Mouse (Mus musculus): Measurements from ENCODE around the gene Acox1. TPM values are rescaled to one million over a fixed set of nuclear protein-coding genes. Genes with fewer than 3 reads are reported as not detected.

The Acox1 gene
- polyA plus RNA-seq, 1 experiment from 2014 or later, result 25.8 TPM

DNA sequence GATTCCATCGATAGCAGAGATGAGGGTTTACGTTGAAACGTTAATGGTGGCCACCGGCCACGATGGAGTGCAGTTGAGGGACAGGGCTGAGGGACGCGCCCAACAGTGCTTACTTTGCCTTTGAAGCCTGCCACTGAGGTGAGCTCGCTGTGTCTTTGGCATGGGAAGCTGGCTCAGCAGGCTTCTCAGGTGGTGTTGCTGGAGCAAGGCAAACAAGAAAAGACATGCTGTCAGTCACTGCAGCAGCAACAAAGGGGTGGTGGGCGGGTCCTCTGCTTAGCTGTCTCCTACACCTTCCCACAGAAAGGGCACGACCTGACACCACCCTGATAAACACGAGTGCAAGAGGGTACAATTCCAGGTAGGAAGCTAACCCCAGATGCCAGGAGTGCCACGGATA, 37.5 kb downstream of the Acox1 start:
- Histone ChIP-seq H3K4me1 (no peaks in the 10 kb centered on the region), H3K27me3 (no peaks in the 10 kb centered on the region), H3K36me3 (peaks cover 74% of the 10 kb centered on the region), H3K27ac (no peak overlapping the region), H3K4me3 (no peak overlapping the region), H3K9ac (no peak overlapping the region), H3K9me3 (no peaks in the 10 kb centered on the region), H3K4me2 (replicated peaks) (no peak overlapping the region)
- 60% methylated on average over 12 of the region's 12 CpGs for WGBS
- no peak for ATAC-seq (ENCODE audit: insufficient number of reproducible peaks, insufficient read depth, low FRiP score, low TSS enrichment)

DNA sequence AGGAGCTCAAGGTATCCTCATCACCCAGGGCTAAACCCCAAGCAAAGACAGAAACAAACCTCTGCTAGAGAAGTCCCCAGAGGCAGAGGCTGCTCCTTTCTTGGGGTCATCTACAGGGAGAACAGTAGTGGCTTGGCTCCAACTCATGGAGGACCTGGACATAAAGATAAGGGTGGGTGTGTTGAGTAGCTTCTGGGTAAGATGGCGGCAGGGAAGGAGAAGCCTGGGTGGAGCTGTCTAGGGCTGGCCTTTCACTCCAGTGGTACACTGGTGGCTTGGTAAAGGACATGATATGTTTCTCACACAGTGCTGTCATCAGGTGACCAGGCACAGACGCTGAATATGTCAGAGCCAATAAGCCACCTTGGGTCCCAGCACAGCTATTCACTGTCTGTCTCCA, 47.9 kb downstream of the Acox1 start:
- Histone ChIP-seq H3K9me3 (no peaks in the 10 kb centered on the region), H3K27me3 (no peaks in the 10 kb centered on the region), H3K36me3 (peaks cover 99% of the 10 kb centered on the region), H3K27ac (no peak overlapping the region), H3K4me2 (replicated peaks) (no peak overlapping the region), H3K4me1 (no peaks in the 10 kb centered on the region), H3K4me3 (no peak overlapping the region), H3K9ac (no peak overlapping the region)
- 92% methylated on average over 2 of the region's 2 CpGs for WGBS
- ATAC-seq (ENCODE audit: insufficient number of reproducible peaks, insufficient read depth, low FRiP score, low TSS enrichment), result no peak

DNA sequence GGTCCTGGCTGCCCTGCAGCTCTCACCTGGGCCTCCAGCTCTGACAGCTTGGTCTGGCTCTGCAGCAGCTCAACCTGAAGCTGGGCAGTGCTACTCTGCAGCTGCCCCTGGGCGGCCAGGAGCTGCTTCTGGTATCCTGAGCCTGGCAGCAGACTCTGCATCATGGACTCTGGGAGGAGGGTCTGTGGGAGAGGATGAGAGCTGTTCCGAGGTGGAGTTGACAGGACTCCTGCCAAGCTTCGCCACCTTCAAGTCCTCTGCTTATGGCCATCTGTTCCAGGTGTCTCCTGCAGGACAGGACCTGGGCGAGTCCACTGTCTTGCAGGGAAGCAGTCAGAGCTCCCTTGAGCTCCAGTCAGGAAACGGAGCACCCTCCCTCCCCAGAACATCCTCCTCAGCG, 49.5 kb downstream of the Acox1 start:
- WGBS, result 85% methylated on average over 6 of the region's 6 CpGs
- Histone ChIP-seq H3K9ac (no peak overlapping the region), H3K4me2 (replicated peaks) (no peak overlapping the region), H3K27me3 (no peaks in the 10 kb centered on the region), H3K9me3 (no peaks in the 10 kb centered on the region), H3K4me3 (no peak overlapping the region), H3K36me3 (peaks cover 99% of the 10 kb centered on the region), H3K27ac (no peak overlapping the region), H3K4me1 (no peaks in the 10 kb centered on the region)
- no peak for ATAC-seq (ENCODE audit: insufficient number of reproducible peaks, insufficient read depth, low FRiP score, low TSS enrichment)

DNA sequence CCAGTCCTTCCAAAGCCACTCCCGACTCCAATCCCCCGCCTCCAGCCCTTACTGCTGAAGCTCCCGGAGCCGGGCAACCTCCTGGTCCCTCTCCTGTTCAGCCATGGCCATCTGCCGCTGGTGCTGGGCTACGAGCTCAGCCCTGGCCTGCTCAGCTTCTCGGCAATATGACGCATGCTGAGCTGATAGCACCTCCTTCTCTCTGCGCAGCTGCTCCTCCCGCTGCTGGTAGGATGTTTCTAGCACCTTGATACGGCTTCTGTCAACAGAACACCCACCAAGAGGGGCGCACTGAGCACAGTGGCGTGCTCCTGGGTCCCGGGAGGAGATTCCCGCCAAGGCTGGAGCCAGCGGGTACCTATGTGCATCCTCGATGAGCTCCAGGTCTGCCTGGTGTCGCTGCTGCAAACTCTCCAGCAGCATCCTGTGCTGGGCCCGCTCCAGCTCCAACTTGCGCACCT, 50.1 kb downstream of the Acox1 start:
- 62% methylated on average over 20 of the region's 20 CpGs for WGBS

DNA sequence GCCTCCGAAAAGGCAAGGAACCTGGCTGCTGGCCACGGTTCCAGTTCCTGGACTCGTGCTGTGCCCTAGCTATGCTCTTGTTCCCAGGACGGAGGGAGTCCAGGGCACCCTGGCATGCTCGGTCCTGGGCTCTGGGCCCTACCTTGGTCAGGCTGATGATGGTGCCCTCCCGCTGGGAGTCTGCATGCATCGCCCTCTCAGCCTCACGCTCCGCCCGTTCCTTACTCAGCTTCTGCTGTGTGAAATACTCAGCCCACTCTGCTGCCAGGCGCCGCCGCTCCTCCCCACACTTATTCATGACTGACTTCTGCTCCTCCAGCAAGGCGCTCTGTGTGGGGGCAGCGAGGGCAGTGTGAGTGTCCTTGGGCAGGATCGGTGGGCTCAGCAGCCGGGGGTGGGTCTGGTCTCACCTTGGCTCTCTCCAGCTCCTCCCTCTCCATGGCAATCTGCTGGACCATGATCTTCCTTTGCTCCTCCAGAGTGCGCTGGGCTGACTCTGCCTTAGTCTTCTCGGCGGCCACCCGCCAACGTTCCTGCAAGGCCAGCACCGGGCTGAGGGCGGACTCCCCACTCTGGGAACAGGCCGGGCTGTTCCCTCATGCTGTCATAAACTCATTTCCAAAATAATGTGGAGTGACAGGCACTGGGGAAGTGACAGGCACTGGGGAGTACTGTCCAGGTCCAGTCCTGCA, 52.4 kb downstream of the Acox1 start:
- Histone ChIP-seq H3K9me3 (no peaks in the 10 kb centered on the region), H3K27ac (no peak overlapping the region), H3K27me3 (no peaks in the 10 kb centered on the region), H3K4me3 (no peak overlapping the region), H3K9ac (no peak overlapping the region), H3K4me2 (replicated peaks) (no peak overlapping the region), H3K36me3 (peaks cover 99% of the 10 kb centered on the region), H3K4me1 (no peaks in the 10 kb centered on the region)
- ATAC-seq (ENCODE audit: insufficient number of reproducible peaks, insufficient read depth, low FRiP score, low TSS enrichment), result no peak
- 76% methylated on average over 25 of the region's 25 CpGs for WGBS

More for the DNA sequence above, 50.1 kb downstream of the Acox1 start:
- no peaks in the 10 kb centered on the region for H3K4me1 ChIP-seq
- H3K9me3 ChIP-seq, result no peaks in the 10 kb centered on the region
- no peak overlapping the region for H3K4me2 ChIP-seq (replicated peaks)
- no peak overlapping the region for H3K9ac ChIP-seq
- H3K4me3 ChIP-seq, result no peak overlapping the region
- ATAC-seq (ENCODE audit: insufficient number of reproducible peaks, insufficient read depth, low FRiP score, low TSS enrichment), result no peak
- H3K27ac ChIP-seq, result no peak overlapping the region
- H3K27me3 ChIP-seq, result no peaks in the 10 kb centered on the region
- H3K36me3 ChIP-seq, result peaks cover 99% of the 10 kb centered on the region

DNA sequence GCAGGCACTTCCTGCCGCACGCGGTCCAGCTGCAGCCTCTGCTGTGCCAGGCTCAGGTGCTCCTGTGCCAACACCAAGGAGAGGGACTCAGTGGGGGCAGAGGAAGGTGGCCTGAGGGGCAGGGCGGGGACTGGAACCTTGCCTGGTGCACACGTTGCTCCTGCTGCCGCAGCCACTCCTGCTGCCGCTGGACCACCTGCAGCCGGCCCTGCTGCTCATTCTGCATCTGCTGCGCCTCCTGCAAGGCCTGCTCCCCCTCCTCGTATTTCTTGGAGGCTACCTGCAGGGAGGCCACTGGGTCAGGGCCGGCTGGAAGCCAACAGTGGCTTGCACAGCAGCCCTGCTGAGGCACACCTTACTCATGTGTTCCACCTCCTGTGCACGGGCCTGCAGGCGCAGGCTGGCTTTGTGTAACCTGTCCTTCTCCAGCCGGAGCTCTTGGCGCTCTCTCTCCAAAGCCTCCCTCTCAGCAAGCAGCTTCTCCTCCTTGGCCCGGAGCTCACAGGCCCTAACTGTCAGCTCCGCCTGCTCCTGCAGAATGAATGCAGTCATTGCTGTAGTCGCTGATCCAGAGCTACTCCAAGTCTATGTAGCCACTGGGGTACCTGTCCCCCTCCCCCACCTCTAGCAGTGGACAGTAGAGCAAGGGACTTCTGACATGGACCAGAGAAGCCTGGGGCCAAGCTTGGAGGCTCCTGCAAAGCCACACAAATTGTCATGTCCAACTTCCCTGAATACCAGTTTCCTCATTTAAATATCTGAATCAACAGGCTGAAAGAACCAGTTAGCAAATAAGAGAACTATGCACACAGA, 53.2 kb downstream of the Acox1 start:
- Histone ChIP-seq H3K4me2 (replicated peaks) (no peak overlapping the region), H3K27ac (no peak overlapping the region), H3K4me1 (no peaks in the 10 kb centered on the region), H3K9me3 (no peaks in the 10 kb centered on the region), H3K36me3 (peaks cover 91% of the 10 kb centered on the region), H3K27me3 (no peaks in the 10 kb centered on the region), H3K4me3 (no peak overlapping the region), H3K9ac (no peak overlapping the region)
- WGBS, result 56% methylated on average over 18 of the region's 18 CpGs
- no peak for ATAC-seq (ENCODE audit: insufficient number of reproducible peaks, insufficient read depth, low FRiP score, low TSS enrichment)

DNA sequence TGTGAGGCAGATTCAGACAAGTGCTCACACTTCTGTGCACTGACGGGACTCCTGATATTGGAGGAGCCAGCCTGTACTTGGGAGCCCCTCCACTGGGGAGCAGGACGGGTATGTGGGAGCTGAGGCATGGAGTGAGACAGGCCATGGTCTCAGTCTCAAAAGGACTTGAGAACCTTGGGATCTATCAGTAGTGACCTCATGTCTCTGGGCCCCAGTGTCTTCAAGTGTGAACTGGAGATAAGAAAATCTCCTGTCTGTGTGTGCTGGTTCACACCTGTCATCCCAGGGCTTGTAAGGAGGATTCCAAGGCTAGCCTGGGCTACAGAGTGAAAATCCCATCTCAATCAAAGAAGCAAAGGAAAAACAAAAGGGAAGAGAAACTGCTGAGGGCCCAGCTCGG, 55.4 kb downstream of the Acox1 start:
- no peak for ATAC-seq (ENCODE audit: insufficient number of reproducible peaks, insufficient read depth, low FRiP score, low TSS enrichment)

DNA sequence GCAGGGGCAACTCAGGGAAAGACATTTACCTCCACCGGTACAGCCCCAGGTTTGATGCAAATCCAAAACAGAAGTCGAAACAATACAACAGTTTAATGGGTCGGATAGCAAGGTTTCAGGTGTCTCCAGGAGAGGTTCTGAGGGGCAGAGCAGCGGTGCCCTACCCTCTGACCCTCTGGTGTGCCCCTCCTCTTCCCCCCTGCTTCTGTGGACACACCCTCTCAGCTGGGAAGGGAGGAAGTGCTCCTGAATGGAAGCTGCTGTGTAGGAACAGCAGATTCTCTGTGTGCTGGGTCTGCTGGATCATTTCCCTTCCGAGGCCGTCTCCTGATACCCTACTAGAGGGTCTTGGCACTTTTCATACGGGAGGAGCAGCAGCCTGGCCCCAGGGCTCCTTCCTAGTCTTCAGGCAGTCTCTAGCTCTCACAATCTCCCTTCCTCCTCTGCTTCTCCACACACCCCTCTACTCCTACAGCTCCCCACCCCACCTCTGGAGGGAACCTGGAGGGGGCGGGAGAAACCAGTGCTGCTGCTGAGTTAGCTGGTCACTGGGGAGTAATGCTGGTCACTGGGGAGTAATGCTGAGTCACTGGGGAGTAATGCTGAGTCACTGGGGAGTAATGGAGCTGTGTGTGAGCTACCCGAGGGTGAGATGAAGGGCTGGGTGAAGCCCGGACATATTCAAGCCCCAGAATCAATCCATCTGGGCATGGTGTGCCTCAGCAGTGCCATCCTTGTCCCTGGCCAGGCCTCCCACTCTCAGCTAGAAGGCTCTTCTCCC, 56.4 kb downstream of the Acox1 start:
- H3K27me3 ChIP-seq, result no peaks in the 10 kb centered on the region
- WGBS, result 50% methylated on average over 10 of the region's 10 CpGs
- no peak for ATAC-seq (ENCODE audit: insufficient number of reproducible peaks, insufficient read depth, low FRiP score, low TSS enrichment)
- no peak overlapping the region for H3K9ac ChIP-seq
- H3K27ac ChIP-seq, result no peak overlapping the region
- H3K36me3 ChIP-seq, result peaks cover 58% of the 10 kb centered on the region
- no peaks in the 10 kb centered on the region for H3K9me3 ChIP-seq
- no peak overlapping the region for H3K4me2 ChIP-seq (replicated peaks)
- H3K4me3 ChIP-seq, result no peak overlapping the region
- H3K4me1 ChIP-seq, result peaks cover 5% of the 10 kb centered on the region; the same call in 1 of the 2 replicates

More for the DNA sequence above, 55.4 kb downstream of the Acox1 start:
- WGBS, result 84% methylated on average over 3 of the region's 3 CpGs
- Histone ChIP-seq H3K9me3 (no peaks in the 10 kb centered on the region), H3K4me1 (no peaks in the 10 kb centered on the region), H3K27me3 (no peaks in the 10 kb centered on the region), H3K9ac (no peak overlapping the region), H3K27ac (no peak overlapping the region), H3K36me3 (peaks cover 69% of the 10 kb centered on the region), H3K4me3 (no peak overlapping the region), H3K4me2 (replicated peaks) (no peak overlapping the region)

DNA sequence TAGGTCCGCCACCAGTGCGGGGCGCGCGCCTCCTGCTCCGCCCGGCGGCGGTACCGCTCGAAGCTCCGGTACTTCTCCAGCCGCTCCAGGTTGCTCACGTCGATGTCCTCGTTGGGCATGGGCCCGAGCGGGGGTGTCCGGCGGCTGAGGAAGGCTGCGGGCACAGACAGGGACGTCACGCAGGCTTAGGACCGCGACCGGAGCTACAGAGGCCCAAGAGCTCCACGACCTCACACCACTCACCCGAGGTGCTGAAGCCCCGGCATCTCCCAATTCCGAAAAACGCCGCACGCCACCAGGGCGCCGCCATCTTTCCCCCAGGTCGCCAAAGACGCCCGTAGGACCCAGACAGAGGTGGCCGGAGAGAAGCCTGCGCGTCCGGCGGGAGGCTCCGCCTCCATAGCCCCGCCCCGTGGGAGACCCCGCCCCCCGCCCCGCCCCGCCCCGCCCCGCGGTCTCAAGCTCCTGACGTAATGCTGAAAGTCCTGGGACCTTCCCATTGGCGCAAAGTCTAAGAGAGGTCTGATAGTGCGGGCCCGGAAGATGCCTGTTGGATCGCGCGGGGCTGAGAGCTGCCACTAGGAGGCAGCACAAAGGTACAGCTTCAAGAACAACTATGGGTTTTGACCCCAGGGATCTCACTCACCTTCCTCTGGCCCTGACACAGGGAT, 60.2 kb downstream of the Acox1 start, which contains the start of gene Mrpl38:
Mrpl38 (minus strand) TSS at position 401 of the 671 bp plus-strand sequence.
- peak; percentile 92 for ATAC-seq (ENCODE audit: insufficient number of reproducible peaks, insufficient read depth, low FRiP score, low TSS enrichment)
- Histone ChIP-seq H3K9ac (peak within 1 kb of the TSS; percentile 86), H3K4me2 (replicated peaks) (peak within 1 kb of the TSS; percentile 57), H3K27me3 (no peaks in the 10 kb centered on the region), H3K4me3 (peak within 1 kb of the TSS; percentile 83), H3K36me3 (peaks cover 38% of the 10 kb centered on the region), H3K4me1 (peaks cover 5% of the 10 kb centered on the region), H3K9me3 (no peaks in the 10 kb centered on the region), H3K27ac (peak within 1 kb of the TSS; percentile 59; the same call in 1 of the 2 replicates)
- WGBS, result under 1% methylated on average over 60 of the region's 60 CpGs

DNA sequence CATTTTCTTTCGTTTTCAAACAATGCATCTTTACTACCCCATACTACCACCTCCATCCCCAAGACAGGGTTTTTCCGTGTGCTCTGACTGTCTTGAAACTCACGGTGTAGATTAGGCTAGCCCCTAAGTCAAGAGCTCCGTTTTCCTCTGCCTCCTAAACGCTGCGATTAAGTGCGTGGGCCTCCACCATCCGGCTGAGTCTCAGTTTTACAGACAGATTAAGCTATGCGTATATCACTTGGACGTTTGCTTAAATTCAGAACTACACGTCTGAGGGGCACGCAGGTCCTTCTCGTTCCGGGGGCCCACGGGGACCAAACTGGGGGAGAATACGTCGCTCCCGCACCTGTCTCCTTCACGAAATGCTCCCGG, 60.8 kb downstream of the Acox1 start:
- Histone ChIP-seq H3K36me3 (peaks cover 36% of the 10 kb centered on the region), H3K9ac (peak overlapping the region; percentile 86), H3K4me2 (replicated peaks) (peak overlapping the region; percentile 57), H3K4me1 (peaks cover 5% of the 10 kb centered on the region), H3K27ac (peak overlapping the region; percentile 59; the same call in 1 of the 2 replicates), H3K9me3 (no peaks in the 10 kb centered on the region), H3K27me3 (no peaks in the 10 kb centered on the region), H3K4me3 (peak overlapping the region; percentile 83)
- WGBS, result under 1% methylated on average over 20 of the region's 20 CpGs
- no peak for ATAC-seq (ENCODE audit: insufficient number of reproducible peaks, insufficient read depth, low FRiP score, low TSS enrichment)

DNA sequence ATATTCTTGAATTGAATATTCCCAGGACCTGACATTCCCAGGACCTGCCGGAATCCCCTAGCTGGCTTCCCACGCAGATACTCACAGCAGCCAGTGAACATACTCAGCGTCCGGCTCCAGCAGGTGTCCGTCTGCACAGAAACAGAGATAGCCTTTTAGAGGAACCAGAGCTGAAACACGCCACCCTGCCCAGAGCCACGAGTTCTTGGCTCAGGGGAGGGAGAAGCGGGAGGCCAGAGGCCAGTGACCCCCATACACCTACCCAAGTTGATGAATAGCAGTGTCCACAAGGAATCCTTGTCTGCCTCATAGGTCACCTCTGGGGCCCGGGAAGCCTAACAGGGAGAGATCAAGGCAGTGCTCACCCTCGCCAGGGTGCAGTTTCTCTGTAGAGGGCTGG, 64.7 kb downstream of the Acox1 start:
- no peak overlapping the region for H3K4me3 ChIP-seq
- no peak overlapping the region for H3K27ac ChIP-seq
- no peaks in the 10 kb centered on the region for H3K27me3 ChIP-seq
- H3K9me3 ChIP-seq, result no peaks in the 10 kb centered on the region
- peaks cover 16% of the 10 kb centered on the region for H3K4me1 ChIP-seq
- H3K4me2 ChIP-seq (replicated peaks), result no peak overlapping the region
- no peak for ATAC-seq (ENCODE audit: insufficient number of reproducible peaks, insufficient read depth, low FRiP score, low TSS enrichment)
- peaks cover 30% of the 10 kb centered on the region for H3K36me3 ChIP-seq
- 85% methylated on average over 10 of the region's 10 CpGs for WGBS
- no peak overlapping the region for H3K9ac ChIP-seq
